Mouse (Mus musculus) hindbrain, embryonic 11.5 days (tissue): ENCODE data around the gene Bicra. TPM values are rescaled to one million over a fixed set of nuclear protein-coding genes. Genes with fewer than 3 reads are reported as not detected.

Experiments used
- ATAC-seq: fragments of 200-750 bp; cut with Nextera tagmentation; 2 replicates; pipeline ENCODE4 v1.8.0; 2017; ENCODE audit warnings: mild to moderate bottlenecking, moderate TSS enrichment, moderate library complexity; ENCODE audit not compliant: low FRiP score
- DNase-seq: peaks from one replicate; pipeline ENCODE4 v3.0.0-alpha.2; 2015; ENCODE audit warnings: low spot score
- H3K27ac ChIP-seq: fragments of 300-500 bp; sonication (generic); 2 replicates; pipeline ENCODE4 v1.5.1; 2014; ENCODE audit warnings: mild to moderate bottlenecking, low read depth, low read length
- H3K27me3 ChIP-seq: fragments of 300-500 bp; sonication (generic); 2 replicates; pipeline ENCODE4 v1.6.1; 2014; ENCODE audit warnings: mild to moderate bottlenecking, low read length, moderate library complexity, mixed read lengths; ENCODE audit not compliant: control insufficient read depth, insufficient read depth
- H3K36me3 ChIP-seq: fragments of 300-500 bp; sonication (generic); 2 replicates; pipeline ENCODE4 v1.6.1; 2014; ENCODE audit warnings: mild to moderate bottlenecking, low read length, moderate library complexity, mixed read lengths; ENCODE audit not compliant: control insufficient read depth, insufficient read depth
- H3K4me1 ChIP-seq: fragments of 300-500 bp; sonication (generic); replicated peaks from 2 replicates; pipeline ENCODE4 v1.6.1; 2014; ENCODE audit warnings: low read length, mixed read lengths; ENCODE audit not compliant: control insufficient read depth, insufficient read depth
- H3K4me2 ChIP-seq: fragments of 300-500 bp; sonication (generic); replicated peaks from 2 replicates; pipeline ENCODE4 v1.6.1; 2014; ENCODE audit warnings: mild to moderate bottlenecking, low read depth, low read length
- H3K4me3 ChIP-seq: fragments of 300-500 bp; sonication (generic); 2 replicates; pipeline ENCODE4 v1.5.1; 2014; ENCODE audit warnings: low read depth, low read length
- H3K9ac ChIP-seq: fragments of 300-500 bp; sonication (generic); 2 replicates; pipeline ENCODE4 v1.6.1; 2014; ENCODE audit warnings: low read depth, low read length
- H3K9me3 ChIP-seq: fragments of 300-500 bp; sonication (generic); 2 replicates; pipeline ENCODE4 v1.6.1; 2016; ENCODE audit warnings: low read length; ENCODE audit not compliant: control insufficient read depth
- WGBS: fragments of 180-500 bp; shearing (Covaris S2); extraction: QIAGEN DNeasy Blood & Tissue Kit; methylation state at CpG from one replicate; pipeline ENCODE4 v1.1.7; 2014; 5-methylcytosine and 5-hydroxymethylcytosine counted together
- polyA plus RNA-seq: library from polyadenylated mRNA; unstranded; fragments of >200 nt; fragmentation: Nextera tagmentation; extraction: Ambion mirVana; gene quantifications from 2 replicates; pipeline ENCODE4 v1.2.1, GENCODE M21; 2014

The Bicra gene
- polyA plus RNA-seq, 1 experiment from 2014 or later, result 9.2 TPM

DNA sequence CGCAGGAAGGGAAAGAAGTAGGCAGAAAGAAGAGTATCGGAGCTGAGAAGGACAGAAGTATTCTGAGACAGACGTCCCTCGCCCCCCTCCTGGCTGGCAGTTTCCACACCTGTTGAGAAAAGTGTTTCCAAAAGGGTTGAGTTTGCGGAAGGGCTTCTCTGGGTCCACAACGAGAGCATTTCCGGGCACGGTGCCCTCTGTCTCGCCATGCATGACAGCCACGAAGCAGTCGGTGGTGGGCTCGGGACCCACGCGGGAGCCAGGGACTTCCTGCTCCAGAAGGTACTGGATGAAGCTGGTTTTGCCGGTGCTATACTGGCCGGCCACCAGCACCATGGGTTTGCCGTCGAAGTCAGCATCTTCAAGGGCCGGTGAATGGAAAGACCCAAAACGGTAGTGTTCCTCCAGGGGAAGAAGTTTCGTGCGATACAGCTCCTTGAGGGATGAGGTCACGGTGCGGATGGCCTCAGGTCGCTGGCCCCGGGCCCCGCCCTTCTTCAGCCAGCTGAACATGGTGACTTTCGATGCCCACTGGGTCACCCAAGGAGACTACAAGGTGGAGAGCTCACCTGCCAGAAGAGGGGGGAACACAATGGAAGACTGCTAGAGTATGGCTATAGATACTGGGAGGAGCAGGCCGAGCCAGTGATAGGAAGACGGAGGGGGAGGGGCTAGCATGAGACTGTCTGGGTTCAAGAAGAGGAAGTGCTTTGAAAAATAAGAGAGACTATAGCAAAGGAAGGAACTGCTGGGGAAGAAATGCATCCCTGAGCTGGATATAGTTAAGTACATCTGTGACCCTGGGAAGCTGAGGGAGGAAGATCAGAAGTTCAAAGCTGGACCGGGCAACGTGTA lies 83.7 kb downstream of the Bicra start:
- no peak for ATAC-seq
- Histone ChIP-seq H3K4me2 (no peak overlapping the region), H3K27me3 (no peaks in the 10 kb centered on the region), H3K36me3 (no peaks in the 10 kb centered on the region), H3K27ac (no peak overlapping the region), H3K4me1 (no peaks in the 10 kb centered on the region; the same call in 1 of the 2 replicates), H3K9ac (no peak overlapping the region), H3K4me3 (no peak overlapping the region), H3K9me3 (no peaks in the 10 kb centered on the region)
- DNase-seq, result no peak
- 85% methylated on average over 32 of the region's 32 CpGs for WGBS

GRCm38 (mm10) chr7:15962311-15963288 lies 85.1 kb downstream of the Bicra start:
- Histone ChIP-seq H3K4me2 (no peak overlapping the region), H3K36me3 (no peaks in the 10 kb centered on the region), H3K9ac (no peak overlapping the region), H3K27me3 (no peaks in the 10 kb centered on the region), H3K9me3 (no peaks in the 10 kb centered on the region), H3K4me1 (no peaks in the 10 kb centered on the region; the same call in 1 of the 2 replicates), H3K4me3 (no peak overlapping the region), H3K27ac (no peak overlapping the region)
- 32% methylated on average over 12 of the region's 12 CpGs for WGBS
- no peak for ATAC-seq
- no peak for DNase-seq

DNA sequence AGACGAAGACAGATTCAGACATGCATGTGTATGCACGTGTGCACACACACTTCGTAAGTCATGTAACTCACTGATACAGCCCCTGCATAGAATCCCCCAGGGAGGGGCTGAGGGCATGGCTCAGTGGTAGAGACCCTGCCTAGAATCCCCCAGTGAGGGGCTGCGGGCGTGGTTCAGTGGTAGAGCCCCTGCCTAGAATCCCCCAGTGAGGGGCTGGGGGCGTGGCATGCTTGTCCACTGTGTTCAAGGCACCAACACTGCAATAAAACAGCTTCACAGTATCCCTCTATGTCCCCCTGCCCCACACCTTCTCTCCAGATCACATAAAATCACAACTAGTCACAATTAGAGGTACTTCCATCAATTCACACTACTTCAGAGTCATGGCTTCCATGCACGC lies 85.9 kb downstream of the Bicra start:
- H3K9ac ChIP-seq, result no peak overlapping the region
- no peak overlapping the region for H3K4me3 ChIP-seq
- 74% methylated on average over 7 of the region's 7 CpGs for WGBS
- no peaks in the 10 kb centered on the region for H3K9me3 ChIP-seq
- no peak overlapping the region for H3K27ac ChIP-seq
- no peaks in the 10 kb centered on the region for H3K36me3 ChIP-seq
- ATAC-seq (no peak), DNase-seq (no peak)
- H3K27me3 ChIP-seq, result no peaks in the 10 kb centered on the region
- H3K4me1 ChIP-seq, result no peaks in the 10 kb centered on the region; the same call in 1 of the 2 replicates
- no peak overlapping the region for H3K4me2 ChIP-seq

- no peak for ATAC-seq
- H3K4me2 ChIP-seq, result no peak overlapping the region
- H3K36me3 ChIP-seq, result no peaks in the 10 kb centered on the region
- DNase-seq, result no peak
- no peak overlapping the region for H3K4me3 ChIP-seq
- no peaks in the 10 kb centered on the region for H3K9me3 ChIP-seq
- no peak overlapping the region for H3K27ac ChIP-seq
- WGBS, result 63% methylated on average over 4 of the region's 4 CpGs
- H3K9ac ChIP-seq, result no peak overlapping the region
- H3K4me1 ChIP-seq, result no peaks in the 10 kb centered on the region; the same call in 1 of the 2 replicates
- H3K27me3 ChIP-seq, result no peaks in the 10 kb centered on the region
These were observed 86.5 kb downstream of the Bicra start for GRCm38 (mm10) chr7:15961239-15961638.

DNA sequence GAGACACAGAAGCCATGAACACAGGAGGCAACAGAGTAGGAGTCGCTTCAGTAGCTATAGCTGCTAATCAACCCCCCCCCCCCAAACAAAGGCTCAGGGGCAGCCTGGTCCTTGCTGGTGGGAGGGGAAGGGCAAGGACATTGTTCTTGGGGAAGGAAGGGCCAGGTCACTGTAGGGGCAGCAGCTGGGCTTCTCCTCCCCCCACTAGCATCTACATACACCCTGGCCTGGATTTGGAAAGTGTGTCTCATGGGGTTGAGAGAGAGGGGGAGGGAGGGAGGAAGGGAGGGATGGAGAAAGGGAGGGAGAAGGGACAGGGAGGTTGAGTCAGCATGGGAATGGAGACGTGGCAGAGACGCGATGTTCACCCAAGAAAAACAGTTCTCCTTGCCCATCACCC lies 87.0 kb downstream of the Bicra start:
- Histone ChIP-seq H3K9ac (no peak overlapping the region), H3K27me3 (no peaks in the 10 kb centered on the region), H3K4me1 (no peaks in the 10 kb centered on the region; the same call in 1 of the 2 replicates), H3K36me3 (no peaks in the 10 kb centered on the region), H3K4me2 (no peak overlapping the region), H3K27ac (no peak overlapping the region), H3K4me3 (no peak overlapping the region), H3K9me3 (no peaks in the 10 kb centered on the region)
- WGBS, result 30% methylated on average over 4 of the region's 4 CpGs
- no peak for ATAC-seq
- DNase-seq, result no peak

- ATAC-seq (no peak), DNase-seq (no peak)
- H3K36me3 ChIP-seq, result no peaks in the 10 kb centered on the region
- no peak overlapping the region for H3K4me2 ChIP-seq
- no peak overlapping the region for H3K9ac ChIP-seq
- 0 out of 2 replicates have a peak, but pooled peaks cover 2% of the 10 kb centered on the region for H3K9me3 ChIP-seq
- 74% methylated on average over 5 of the region's 5 CpGs for WGBS
- no peaks in the 10 kb centered on the region for H3K27me3 ChIP-seq
- no peaks in the 10 kb centered on the region for H3K4me1 ChIP-seq
- H3K27ac ChIP-seq, result no peak overlapping the region
- H3K4me3 ChIP-seq, result no peak overlapping the region
These were observed 91.6 kb downstream of the Bicra start for GRCm38 (mm10) chr7:15956143-15956542.

GRCm38 (mm10) chr7:15955509-15955908 lies 92.2 kb downstream of the Bicra start:
- Histone ChIP-seq H3K4me2 (peak overlapping the region; percentile 41), H3K4me3 (peak overlapping the region; percentile 21), H3K9ac (peak overlapping the region; percentile 31; the same call in 1 of the 2 replicates), H3K27me3 (no peaks in the 10 kb centered on the region), H3K36me3 (no peaks in the 10 kb centered on the region), H3K27ac (no peak overlapping the region), H3K4me1 (no peaks in the 10 kb centered on the region), H3K9me3 (0 out of 2 replicates have a peak, but pooled peaks cover 2% of the 10 kb centered on the region)
- ATAC-seq (no peak), DNase-seq (no peak)
- 28% methylated on average over 7 of the region's 7 CpGs for WGBS

GRCm38 (mm10) chr7:15954978-15955443 lies 92.7 kb downstream of the Bicra start:
- H3K9me3 ChIP-seq, result 0 out of 2 replicates have a peak, but pooled peaks cover 2% of the 10 kb centered on the region
- H3K4me1 ChIP-seq, result no peaks in the 10 kb centered on the region
- no peak overlapping the region for H3K27ac ChIP-seq
- 11% methylated on average over 20 of the region's 21 CpGs for WGBS
- ATAC-seq (peak; percentile 68), DNase-seq (peak; percentile 64)
- H3K9ac ChIP-seq, result peak overlapping the region; percentile 31; the same call in 1 of the 2 replicates
- H3K36me3 ChIP-seq, result no peaks in the 10 kb centered on the region
- H3K27me3 ChIP-seq, result no peaks in the 10 kb centered on the region
- H3K4me2 ChIP-seq, result peak overlapping the region; percentile 41
- peak overlapping the region; percentile 21 for H3K4me3 ChIP-seq
